Mouse (Mus musculus): Measurements from ENCODE around the gene Wipf2.

DNA sequence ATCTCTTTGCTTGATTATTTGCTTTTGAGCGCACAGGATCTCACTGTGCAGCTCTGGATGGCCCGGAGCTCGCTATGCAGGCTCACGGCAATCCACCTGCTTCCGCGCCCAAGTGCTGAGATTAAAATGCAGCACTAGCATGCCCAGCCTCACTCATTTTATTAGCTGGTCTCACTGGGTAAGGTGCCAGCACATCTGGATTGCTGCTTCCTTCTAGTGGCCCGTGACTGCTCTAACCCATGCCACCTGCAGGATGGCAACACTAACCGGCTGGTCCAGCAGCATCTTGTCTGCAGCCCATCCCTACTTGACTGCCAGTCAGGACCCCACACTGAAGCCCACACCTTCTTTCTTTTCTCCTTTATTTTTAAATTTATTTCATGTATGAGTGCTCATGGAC, 9.3 kb upstream of the Wipf2 start:
- TF ChIP-seq CTCF (IDR thresholded peaks at IDR 0.05; ENCODE audit: insufficient read depth, low read length) (no peak), POLR2A (IDR thresholded peaks at IDR 0.05; ENCODE audit: borderline replicate concordance, extremely low read depth, low read depth, low read length) (no peak)
